Mouse (Mus musculus) myocyte (in vitro differentiated cells): ENCODE measurements around the gene Brwd1.

Experiments
- POLR2A ChIP-seq: IDR thresholded peaks from one replicate; pipeline ENCODE4 v1.6.1; 2011; ENCODE audit warnings: low read depth, mild to moderate bottlenecking, control low read depth, moderate library complexity; ENCODE audit not compliant: insufficient read length
- REST ChIP-seq: IDR thresholded peaks from one replicate; pipeline ENCODE4 v1.6.1; 2011; ENCODE audit warnings: mild to moderate bottlenecking, control low read depth, moderate library complexity; ENCODE audit not compliant: insufficient read depth, insufficient read length

DNA sequence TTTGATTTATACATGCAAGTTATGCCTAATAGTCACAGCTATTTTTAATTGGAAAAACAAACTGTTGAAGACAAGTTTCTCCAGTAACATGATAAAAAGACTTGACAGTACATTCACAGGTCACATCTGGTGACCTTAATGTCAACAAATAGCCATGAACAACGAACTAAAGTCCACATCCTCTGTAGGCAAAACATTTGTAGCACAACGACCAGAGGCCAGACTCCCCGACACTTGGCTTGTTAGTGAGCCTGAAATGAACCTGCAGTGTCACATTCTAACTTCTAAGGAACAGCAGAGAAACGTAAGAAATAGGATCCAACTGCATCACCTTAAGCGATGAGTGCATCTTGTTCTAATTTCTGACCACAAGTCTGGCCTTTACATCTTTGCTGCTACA, 89.7 kb downstream of the Brwd1 start:
- TF ChIP-seq POLR2A, result no peak
- TF ChIP-seq REST, result no peak
